Mouse (Mus musculus): ENCODE measurements around the gene Nol11.

Nol11 gene

DNA sequence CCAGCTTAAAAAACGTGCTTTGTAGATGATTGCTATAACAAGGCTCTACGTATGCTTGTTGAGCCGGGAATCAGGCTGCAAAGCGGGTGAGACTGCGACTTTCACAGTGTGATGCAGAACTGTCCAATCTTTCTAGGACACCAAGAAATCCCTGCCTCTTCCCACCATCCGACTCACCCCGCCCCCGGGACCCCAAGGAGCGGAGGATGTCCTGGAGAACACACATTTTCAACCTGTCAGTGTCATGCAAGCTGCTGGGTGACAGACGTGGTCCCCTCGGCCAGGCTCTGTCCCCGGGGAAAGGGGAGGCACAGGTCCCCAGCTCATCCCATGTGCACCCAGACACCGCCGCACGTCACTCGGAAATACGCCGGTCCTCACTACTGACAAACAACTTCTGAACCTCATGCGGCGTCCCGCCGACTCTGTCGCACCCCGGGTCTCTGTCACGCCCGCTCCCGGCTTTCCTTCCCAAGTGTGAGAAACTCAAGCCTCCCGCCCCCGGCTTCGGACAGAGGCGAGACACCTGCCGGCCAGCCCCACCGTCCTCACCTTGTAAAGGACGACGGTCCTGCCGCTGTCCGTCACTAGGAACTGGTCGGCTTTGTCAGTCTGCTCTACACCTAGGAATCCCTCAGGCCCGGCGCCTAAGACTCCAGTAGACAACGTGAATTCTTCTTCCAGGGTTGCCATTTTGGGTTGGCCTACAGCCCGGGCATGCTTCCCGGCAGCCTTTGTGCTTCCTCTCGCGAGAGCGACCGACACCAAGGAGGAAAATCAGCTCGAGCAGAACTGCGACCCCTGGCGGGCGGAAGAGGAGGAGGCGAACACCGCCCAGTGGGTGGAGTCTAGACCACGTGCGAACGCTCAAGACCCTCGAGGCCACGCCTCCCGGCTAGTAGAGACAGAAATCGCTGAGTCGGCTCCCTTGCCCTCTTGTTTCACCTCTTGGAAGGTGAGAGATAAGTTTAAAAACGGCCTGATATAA lies at the start of gene Nol11:
Gene Nol11, minus strand, starts transcription at position 817 of the 988 bp plus-strand sequence.
- peak; percentile 98 to 99 for DNase-seq

DNA sequence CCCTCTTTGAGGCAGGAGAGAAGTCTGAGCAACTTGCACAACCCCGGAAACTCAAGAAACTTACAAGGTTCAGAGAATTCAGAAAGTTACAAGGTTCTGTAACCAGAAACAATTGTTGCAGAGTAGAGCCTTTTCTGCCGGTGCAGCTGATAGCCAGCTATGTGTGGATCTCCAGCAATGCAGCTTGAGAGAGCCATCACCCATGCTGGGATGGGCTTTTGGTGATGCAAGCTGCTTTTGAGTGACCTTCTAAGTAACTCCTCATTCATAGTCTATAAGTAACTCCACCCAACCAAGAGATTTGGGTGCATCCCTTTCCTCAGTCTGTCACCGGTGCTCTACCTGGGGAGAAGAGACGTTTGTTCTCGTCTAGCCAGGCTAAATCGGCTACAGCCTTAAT lies 49.3 kb upstream of the Nol11 start:
- DNase-seq, result no peak

DNA sequence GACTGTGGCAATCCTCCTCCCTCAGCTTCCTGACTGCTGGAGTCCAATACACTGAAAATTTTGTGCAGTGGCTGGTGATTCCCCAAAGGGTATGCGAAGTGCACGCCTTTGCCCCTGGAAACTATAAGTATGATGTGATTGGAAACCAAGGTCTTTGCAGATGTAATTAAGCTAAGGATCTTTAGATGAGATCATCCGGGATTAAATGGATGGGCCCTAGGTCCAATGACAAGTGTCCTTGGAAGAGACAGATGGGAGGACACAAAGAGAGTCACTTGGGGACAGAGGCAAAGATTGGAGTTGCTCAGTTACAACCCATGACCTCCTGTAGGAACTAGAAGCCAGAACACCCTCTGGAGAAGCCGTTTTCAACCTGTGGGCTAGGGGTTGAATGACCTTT lies 48.4 kb upstream of the Nol11 start:
- no peak for DNase-seq

DNA sequence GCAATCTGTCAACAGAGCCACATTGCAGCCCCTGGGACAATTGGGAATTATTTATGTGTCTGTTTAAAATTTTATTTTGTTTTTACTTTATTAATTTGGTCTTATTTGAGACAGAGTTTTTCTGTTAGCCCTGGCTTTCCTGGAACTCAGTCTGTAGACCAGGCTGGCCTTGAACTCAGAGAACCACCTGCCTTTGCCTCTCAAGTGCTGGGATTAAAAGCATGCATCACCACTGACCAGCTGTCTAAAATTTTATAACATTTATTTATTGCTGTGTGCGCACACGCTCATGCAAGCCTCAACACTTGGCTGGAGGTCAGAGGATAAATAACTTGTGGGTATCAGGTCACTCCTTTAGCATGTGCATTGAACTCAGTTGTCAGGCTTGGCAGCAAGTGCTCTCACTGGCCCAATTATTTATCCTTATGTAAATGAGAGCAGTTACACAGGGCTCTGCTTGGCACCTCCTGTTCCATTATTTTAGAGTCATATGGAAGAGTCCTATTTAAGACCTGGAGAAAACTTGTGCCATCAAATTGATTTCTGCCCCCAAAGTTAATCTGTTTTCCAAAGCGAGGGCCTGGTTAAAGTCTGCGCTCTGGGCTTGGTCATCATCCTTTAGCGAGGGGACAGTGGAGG lies 44.2 kb upstream of the Nol11 start:
- DNase-seq, result no peak

DNA sequence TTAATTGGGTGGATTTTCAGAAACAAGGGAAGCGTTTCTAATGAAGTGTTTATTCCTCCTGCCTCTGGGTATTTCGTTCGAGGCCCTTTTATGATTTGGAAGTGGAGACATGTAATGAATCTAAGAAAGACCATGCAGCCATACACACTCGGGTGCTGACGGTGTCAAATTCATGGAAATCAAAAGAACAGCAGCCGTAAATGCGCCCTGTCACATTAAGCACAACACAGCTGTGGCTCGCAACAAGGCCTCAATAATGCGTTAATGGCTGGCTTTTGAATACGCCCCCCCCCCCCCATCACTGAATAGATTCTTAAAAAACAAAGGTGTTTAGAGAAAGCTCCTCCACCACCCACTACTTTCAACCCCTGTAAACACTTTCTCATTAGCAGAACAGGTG lies 40.9 kb upstream of the Nol11 start:
- DNase-seq, result no peak

DNA sequence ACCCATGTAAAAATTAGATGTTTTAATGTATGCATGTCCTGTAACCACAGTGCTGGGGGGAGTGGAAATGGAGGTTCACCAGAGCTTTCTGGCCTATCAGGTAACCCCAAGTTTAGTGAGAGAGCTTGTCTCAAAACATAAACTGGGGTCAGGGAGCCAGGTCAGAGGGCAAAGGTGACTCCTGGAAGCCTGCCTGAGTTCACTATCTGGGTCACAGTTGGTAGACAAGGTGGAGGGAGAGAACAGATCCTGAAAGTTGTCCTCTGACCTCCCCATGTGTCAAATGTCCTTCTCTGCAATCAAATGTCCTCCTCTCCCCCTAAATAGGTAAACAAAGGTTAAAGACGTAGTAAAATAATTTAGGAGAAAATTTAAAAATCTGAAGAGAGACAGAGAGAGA lies 37.2 kb upstream of the Nol11 start:
- DNase-seq, result no peak

DNA sequence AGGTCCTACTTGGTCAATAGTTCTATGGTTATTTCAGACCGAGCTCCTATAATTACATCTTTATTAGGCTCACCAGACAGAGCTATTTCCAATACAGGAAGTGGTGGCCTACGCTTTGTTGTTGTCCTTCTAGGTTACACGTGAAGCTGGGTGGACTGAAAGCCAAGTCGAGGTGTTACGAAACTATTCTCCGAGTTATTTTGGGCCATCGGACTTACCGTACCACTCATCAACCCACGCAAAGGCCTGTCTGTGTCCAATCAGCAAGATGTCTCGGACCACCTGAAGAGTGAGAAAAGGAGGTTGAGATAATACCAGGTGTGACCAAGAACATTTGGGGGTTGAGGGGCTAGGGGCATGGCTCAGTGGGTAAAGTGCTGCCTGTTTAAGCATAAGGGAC lies 36.8 kb upstream of the Nol11 start:
- no peak for DNase-seq

DNA sequence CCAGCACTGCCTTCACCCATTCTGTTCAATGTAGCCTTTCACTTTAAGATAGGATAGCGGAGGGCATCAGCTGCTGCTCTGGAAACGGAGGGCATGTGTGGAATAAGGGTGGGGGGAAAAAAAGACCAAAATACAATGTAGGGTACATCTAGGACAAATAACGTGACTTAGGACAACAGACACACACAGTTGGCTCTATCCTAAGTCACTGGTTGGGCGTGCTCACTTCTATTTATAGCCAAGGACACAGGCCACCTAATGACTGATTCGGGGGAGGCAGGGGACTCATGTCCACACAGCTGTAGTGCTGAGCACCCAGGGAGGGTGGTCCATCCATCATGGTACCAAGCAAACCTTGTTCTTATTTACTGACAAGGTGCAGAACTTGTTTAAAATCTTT lies 36.1 kb upstream of the Nol11 start:
- DNase-seq, result no peak

DNA sequence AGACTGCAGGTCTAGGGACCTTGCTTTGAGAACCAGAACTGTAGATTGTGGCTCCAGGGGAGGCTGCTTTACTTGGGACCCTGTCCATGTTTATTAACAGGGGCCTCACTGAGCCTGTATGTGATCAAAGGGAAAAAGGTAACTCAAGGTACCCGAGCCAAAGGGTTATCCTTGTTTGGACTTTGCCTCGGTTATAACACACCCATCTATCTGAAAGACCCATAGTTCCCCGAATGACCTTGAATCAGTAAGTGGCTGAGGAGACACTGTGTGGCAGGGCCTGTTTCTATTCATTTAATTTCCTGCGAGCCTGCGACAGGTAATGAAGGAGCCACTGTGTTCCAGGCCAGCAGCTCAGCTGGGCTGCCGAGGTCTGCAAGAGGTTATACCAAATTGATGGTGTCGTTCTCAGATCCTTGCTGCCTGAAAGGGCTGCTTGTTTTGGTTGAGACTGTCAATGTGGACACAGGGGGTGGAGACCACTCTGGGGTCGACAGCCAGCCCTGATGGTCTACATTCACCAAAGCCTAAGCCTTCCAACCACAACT lies 34.6 kb upstream of the Nol11 start:
- DNase-seq, result no peak

DNA sequence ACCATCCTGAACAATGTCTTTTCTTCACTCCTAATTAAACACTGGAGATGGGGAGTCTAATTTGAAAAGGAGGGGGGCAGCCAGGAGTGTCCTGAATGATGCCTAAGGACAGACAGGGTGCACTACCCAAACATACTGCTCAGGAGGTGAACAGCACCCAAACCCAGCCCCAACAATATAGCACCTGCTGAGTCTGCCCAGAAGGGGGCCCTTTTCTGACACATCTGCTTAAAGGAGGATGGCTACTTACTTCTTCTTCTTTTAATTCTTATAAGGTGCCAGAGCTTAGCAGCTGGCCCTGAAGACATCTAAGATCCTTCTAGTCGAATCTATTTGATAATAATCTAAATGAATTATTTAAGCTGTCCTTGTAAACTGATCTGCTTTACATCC lies 34.0 kb upstream of the Nol11 start:
- no peak for DNase-seq

DNA sequence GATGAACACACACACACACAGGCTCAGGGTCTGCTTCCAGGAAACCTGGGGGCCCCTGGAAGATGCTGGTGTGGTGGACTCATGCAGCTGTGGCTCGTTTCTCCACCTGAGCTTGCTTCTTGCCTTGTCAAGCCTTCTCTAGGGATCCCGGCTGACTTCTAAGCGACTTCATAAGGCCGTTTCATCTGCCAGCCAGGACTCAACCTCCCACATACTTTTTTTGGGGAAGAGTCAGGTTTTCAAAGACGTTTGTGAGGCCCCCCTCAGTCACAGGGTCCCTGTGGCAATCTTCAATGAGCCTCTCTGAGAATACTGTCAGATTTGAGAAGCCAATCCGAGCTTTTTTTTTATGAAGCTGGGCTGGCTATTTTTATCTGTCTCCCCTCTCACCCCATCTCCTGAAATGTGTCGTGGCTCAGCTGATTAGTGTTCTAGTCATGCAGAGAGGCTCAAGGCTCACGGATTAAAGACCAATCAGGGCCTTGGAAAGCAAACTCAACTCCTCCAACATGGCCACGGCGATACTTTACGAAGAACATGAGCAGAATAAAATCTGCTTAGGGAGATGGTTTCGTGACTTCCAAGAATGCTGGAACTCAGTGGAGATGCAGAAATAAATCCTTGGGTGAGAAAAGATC lies 33.5 kb upstream of the Nol11 start:
- DNase-seq, result no peak

DNA sequence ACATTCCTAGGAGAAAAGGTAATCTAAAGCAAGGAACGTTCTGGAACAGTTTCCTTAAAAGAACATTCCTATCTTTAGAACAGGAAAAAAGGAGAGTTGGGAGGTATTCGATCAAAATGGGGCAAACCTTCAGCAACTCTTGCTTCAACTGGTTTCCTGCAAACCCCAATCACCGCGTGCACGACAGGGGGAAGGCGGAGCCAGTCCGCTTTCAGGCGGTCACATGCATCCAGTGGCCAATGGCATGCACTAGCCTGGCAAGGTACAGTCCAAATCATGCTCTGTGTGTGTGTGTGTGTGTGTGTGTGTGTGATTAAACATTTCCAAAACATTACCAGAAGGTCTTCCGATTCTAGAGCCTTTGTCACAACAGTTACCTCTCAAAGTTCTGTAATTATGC lies 25.9 kb upstream of the Nol11 start:
- no peak for DNase-seq

DNA sequence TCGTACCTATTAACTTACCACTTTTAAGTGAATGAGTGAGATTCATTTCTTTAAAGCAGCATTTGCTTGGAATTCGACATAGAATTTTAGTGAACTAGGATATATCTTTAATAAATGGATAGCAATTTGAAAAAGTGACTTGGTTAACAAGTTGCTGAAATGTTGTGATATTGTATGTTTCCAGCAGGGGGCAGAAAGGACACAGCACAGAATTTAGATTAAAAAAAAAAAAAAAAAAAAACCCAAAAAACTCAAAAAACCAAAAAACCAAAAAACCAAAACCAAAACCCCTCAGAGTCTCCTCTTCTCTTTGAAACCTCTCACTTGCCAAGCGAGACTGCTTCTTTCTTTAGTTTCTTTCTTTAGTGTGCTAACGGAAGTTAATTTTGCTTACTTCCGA lies 24.6 kb upstream of the Nol11 start:
- DNase-seq, result peak in 1 of 2 experiments; percentile 10

DNA sequence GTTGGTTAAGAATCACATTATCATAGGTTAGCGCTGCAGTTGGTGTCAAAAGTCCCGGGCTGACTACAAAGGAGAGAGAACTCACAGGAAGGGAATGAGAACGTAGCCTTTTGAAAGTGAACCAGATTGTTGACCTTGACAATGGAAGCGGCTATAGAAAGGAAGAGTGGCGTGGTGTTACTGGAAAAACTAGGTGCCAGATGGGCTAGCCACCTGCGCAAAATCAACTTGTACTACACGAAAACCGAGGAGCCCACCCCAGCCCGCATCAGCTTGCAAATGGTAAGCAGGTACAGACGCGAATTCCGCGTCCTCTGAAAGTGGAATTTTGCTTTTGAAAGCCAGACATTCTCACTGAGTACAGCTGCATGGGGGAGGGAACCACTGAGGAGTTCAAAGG lies 20.6 kb upstream of the Nol11 start:
- DNase-seq, result no peak

DNA sequence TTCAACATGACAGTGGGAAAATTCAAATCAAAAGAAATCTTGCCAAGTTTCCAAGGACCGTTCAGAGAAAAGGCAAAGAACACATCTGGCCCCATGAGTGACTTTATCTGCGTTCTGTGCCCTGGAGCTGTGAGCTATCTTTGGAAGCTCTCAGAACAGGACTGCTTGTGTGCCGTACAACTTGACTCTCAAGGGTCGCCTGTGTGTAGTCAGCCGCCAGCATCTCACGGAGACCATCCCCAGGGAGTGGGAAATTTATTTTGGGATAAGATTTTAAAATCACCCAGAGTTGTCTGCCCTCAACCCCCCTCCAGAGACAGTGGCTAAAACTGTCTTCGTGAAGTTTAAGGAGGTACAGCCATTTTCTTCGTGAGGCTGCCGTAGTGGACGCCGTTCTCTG lies 12.6 kb upstream of the Nol11 start:
- no peak for DNase-seq

DNA sequence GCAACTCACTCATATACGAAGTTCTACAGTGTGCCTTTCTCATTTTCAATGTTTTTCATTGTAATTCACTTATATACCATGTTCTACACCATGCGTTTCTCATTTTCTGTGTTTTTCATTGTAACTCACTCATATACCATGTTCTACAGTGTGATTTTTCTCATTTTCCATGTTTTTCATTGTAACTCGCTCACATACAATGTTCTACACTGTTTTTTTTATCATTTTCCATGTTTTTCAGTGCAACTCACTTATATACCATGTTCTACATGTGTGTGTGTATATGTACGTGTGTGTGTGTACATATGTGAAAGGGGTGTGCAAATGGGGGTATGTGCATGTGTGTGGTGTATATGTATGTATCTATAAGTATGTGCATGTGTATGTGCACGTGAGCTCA lies 10.1 kb upstream of the Nol11 start:
- no peak for DNase-seq

DNA sequence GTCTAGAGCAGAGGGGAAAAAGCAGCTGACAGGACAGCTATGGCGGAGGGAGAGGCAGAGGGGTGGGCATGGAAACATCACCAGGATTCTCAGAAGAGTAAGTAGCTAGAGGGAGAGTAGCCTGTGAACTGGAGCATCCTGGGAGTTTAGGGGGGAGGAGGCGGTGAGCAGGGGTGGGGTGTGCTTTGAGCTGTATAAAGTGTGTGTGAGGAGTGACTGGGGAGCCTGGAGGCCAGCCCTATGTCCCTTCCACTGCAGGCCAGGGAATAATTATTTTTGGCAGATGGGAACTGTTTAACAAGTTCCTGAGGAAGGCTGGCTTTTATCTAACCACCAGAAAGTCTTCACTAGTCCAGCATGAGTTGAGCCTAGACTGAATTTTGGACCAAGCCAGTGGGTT lies 6.2 kb upstream of the Nol11 start:
- DNase-seq, result no peak

DNA sequence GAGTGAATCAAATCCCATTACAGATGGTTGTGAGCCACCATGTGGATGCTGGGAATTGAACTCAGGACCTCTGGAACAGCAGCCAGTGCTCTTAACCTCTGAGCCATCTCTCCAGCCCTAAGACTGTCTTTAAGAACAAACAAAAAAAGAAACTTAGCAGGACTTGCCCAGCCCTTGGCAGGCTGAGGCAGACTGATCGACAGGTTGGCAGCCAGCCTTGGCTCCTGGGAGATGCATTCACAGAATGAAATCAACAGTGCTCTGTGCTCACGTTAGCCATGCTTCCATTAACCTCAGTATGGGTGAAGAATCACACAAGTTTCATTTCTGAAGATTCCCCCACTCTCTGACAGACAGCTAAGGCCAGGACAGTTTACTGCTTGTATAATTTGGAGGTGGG lies 1.2 kb upstream of the Nol11 start:
- peak; percentile 11 to 13 for DNase-seq

DNA sequence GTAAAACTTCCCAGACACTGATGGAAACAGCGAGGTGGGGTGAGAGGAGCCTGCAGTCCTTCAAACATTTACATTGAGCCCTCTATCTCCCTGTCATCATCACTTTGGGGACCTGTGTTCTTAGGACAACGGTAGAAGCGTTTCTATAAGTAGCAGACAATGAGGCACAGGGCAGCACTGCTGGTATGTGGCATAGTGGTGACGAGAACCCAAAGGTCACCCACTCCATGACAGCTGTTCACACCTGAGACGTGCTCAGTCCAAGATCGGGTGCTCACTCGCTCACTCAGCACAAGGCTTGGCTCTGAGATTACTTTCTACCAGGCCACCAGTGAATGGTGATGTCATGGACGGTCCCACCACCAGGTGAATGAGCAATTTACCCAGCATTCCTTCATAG lies 5.4 kb downstream of the Nol11 start:
- DNase-seq, result no peak

DNA sequence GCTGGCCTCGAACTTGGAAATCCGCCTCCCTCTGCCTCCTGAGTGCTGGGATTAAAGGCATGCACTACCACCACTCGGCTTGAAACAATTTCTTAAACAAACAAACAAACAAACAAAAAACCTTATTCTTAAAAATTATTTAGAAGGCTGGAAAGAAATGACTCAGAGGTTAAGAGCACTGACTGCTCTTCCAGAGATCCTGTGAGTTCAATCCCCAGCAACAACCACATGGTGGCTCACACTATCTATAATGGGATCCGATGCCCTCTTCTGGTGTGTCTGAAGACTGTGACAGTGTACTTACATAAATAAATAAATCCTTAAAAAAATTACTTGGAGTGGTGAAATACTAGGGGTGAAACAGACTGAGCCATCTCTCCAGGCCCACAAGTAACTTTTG lies 28.0 kb downstream of the Nol11 start:
- no peak for DNase-seq

DNA sequence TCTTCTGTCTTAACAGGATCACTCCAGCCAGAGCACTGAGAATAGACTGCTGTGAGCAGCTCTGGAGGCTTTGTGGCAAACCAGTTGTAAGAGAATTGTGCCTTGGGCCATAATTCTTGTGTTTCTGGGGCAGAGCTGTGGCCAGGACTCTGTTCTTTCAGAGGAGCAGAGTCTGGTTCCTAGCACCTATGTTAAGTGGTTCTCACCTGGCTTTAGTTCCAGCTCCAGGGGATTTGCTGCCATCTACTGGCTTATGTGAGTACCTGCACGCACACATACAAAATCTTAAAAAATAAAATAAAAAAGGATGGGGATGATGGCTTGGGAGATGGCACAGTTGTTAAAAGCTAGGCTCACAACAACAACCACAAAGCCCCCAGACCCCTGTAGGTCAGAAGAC lies 30.1 kb downstream of the Nol11 start:
- DNase-seq, result no peak

DNA sequence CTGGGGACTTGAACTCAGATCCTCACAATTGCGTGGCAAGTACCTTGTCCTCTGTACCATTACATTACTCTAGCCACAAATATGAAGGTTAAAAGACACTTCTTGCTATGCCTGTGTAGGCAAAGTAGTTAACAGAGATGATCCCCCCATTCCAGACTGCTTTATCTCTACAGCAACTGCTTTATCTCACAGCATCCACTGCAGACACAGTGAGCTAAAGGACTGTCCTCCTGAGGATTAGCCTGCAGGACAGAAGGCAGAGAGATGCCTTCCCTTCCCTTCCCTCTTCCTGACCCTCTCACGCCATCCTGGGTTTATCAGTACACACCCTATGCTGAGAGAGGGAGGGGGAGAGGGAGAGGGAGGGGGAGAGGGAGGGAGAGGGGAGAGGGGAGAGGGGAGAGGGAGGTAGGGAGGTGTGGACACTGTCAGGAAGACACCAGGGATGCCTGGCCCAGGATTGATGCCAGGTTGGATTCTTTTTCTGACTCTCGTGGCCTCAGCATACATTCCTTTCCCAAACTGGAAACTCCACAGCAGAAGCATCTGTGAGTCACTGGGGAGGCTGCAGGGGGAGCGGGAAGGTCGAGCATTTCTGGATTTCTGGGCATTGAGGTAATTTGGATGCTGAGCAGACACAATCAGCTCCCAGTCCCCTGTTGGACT lies 32.1 kb downstream of the Nol11 start:
- DNase-seq, result no peak

DNA sequence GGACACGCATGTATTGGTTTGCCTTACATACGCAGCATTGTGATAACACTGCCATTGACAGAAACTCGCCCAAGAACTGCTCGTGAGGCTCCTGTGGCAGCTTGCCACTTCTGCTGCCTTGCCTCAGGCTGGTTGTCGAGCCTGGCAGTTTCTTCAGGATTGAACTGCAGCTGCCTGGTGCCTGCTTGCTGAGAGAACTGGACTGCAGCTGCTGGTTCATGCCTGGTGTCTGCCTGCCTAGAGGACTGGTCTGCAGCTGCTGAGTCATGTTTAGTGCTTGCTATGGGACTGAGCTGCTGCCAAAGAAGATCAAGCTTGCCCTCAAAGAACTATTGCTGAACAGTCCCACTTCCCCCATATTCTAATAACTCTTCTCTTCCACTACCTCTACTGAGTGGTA lies 33.9 kb downstream of the Nol11 start:
- no peak for DNase-seq
